Mouse (Mus musculus) gastrocnemius, adult 18-20 months (tissue): ENCODE measurements around the gene Lemd2. TPM values are rescaled to one million over a fixed set of nuclear protein-coding genes. Genes with fewer than 3 reads are reported as not detected.

Experiments used
- DNase-seq: peaks from one replicate; pipeline ENCODE4 v3.0.0; 2021; ENCODE audit warnings: low spot score
- total RNA-seq, 2 experiments: library from RNA; stranded (reverse); gene quantifications; 2 replicates each; pipeline ENCODE4 v1.2.3; 2021

Lemd2 gene
- total RNA-seq, 2 experiments from 2014 or later, result 20.6 to 21.9 TPM

DNA sequence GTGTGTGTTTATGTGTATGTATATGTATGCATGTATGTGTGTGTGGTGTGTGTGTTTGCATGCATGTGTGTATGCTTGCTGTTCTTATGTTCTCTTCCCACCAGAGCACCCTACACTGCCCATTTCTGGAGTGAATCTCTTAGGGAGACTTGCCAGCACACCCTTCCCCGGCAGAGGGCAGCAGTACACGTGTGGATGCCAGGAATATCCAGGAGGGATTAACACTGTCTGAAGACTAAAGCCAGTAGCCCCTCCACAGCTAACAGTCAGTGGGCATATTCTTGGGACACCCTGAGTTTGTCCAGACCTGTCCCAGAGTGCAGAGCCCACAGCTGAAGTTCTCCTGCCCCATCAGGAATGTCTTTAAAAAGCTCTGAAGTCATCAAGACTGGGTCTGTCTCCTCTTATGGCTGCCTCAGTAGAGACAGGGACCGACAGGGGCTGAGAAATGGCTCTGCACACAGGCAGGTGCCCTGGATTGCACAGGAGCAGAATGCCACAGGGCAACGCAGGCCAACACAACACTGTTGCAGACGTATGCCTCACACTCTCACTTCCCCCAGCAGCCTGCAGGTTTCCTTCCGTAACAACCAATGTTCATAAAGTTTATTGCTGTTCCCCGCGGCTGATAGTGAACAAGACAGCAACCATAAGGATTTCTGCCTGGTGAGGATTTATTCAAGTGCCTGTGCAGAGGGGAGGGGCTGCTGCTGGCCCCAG lies 39.1 kb downstream of the Lemd2 start:
- peak; percentile 69 for DNase-seq

DNA sequence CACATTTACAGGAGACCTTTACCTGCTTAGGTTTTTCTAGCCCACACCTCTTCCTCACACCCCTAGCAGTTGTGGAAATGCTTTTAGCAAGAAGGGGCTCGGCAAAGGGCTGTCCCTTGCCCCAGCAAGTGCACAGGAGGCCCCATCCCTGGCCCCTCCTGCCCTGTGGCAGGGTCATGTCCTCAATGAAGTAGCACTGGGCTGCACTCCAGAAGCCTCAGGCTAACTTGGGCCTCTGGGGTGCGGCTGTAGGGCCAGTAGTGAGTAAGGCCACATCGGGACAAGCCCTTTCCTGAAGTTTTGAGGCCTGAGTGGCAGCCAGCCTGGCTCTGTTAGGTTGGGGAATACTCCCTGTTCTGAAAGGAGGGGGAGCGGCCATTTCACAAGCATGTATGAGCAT lies 43.4 kb downstream of the Lemd2 start:
- DNase-seq, result peak; percentile 88

DNA sequence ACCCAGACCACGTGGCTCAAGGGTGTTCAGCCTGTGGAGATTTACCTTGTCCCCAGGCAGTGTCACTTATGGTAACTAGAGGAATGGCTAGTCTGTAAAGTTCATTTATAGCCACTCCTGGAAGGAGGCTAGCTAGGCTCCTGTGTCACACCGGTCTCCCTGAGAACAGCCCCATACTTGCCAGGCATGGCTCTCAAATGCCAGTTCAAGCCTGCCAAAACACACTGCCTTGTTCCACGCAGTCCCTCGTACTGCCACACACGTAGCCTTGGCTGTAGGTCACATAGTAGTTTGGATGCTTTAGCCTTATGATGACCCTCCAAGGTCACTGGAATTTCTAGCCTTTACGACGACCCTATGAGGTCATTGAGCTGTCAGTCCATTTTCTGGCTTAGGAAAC lies 45.1 kb downstream of the Lemd2 start:
- peak; percentile 87 for DNase-seq

DNA sequence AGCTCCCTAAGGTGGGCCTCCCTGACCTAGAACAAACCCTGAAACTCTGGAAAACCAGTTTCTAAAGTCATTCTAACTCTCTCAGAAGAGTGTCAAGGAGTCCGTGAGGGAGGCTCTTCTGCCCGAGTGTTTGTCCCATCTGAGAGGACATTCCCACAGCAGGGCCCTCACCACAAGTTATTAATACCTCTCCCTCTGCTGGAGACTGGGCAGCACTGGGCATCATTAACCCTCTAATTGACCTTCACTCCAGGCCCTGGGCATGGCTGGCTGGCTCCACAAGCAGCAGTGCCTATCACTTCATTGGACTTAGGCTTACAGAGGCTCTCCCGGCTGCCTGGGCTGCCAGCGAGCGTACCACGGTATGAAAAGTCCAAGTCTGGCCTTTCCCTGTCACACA lies 45.8 kb downstream of the Lemd2 start:
- no peak for DNase-seq

DNA sequence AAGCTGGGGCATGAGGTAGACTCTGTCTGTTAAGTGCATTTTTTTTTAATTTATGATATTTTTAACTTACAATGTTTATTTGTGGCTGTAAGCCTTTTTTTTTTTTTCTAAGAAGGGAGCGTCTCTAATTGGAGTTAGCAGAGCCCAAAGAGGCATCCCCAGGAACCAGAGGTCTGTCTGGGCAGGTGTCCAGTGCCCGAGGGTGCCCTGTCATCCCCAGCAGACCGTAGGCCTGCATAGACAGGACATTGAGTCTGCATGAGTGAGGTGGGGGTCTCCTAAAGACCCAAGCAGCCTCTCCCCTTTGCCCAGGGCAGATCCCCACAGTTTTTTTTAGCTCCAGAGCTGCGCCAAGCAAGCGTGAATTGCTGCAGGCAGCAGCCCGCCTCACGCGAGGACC lies 48.5 kb downstream of the Lemd2 start:
- no peak for DNase-seq

DNA sequence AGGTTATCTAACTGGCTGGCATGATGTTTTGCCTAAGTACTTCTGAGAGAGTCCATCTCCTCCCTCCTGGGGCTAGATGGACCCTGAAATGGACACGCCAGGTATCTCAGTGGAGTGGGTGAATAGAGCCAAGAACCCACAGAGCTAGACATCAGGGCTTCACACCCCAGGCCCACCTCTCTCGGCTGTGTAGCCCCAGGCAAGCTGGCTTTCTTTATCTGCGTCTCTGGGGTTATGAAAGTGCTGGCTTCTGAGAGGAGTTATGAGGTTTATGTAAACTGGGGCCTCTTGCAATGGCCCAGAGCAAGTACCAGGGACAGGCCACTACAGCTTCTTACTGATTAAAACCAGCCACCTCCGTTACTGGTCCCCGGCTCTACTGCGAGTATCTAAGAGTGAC lies 49.4 kb downstream of the Lemd2 start:
- DNase-seq, result no peak

DNA sequence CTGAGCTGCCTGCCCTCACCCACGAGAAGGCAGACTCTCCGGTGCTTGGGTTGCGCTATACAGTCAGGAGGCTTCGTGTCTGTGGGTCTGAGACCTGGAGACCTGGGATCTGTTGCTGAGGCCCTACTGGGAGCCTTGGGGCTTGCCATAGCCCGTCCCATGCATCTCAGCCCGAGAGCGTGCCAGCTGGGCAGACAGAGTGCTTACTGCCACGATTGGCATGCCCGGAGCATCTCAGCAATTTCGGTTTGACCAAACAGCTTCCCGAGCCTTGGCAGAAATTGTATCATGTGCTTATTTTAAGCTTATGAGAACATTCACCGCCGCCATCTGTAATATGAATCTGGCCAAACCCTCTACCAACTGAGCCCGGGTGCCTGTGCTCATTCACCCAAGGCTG lies 50.0 kb downstream of the Lemd2 start:
- peak; percentile 88 for DNase-seq

DNA sequence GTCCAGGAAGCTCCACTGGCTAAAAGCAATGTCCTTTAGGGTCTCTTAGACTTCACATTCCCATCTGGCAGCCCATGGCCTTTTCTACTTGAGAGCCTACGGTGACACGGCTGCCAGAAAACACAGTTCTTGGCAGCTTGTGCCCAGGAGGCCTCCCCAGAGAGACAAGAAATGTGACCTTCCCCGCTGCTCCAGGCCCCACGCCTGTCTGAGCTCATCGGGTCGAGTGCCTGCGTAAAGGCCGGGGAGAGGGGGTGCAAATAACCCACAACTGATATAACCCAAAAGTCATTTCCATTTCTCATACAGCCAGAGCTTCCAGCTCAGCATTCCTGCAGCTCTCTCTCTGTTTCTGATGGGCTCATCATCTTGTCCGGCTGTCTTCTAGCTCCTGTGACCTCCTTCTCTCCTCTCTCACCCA lies 50.5 kb downstream of the Lemd2 start:
- peak; percentile 89 for DNase-seq

DNA sequence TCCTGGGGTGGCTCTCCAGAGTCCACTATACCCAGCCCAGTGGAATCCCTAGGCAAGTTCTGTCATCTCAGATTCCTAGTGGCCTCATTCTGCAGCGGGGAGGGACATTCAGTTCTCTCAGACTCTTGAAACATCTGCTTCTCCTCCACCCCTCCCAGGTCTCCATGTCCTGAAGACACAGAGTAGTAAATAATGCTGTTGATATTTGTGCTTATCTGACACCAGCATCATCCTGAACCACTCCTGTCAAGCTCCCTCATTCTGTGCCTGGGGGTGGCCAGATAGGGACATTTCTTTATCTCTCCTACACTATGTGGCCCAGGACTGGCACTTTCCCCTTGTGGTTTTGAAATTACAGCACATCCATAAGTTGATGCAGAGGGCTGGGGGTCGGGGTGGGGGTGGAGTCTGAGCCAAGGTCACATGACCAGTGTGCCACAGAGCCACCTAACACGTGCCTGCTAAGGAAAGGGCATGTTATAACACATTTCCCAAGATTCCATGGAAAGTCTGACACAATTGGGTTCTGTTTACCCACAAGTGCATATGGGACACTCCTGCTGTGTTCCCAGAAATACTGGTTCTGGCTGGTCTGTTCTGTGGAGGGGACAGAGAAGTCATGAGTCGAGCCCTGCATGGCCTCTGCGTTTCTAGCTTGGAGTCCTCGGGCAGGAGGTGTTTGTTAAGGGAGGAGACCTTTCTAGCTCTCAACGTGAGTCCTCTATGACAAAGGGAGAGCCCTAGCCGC lies 51.1 kb downstream of the Lemd2 start:
- peak; percentile 77 for DNase-seq

DNA sequence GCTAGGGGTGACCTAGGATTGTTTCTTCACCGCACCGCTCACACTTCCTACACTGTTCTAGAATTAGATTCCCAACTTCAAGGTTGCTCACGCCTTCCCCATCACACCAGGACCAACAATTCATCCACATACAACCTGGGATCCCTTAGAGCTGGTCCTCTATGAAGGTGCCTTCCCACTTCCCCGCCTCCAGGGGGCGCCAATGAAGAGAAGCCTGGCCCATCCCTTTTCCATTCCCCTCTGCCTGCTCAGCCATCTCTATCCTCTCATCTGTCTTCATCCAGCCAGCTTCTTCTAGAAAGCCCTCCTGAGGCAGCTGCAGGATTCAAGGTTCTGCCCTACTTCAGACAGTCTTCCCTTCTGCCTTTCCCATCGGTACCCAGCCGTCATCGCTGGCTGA lies 52.9 kb downstream of the Lemd2 start:
- DNase-seq, result no peak

DNA sequence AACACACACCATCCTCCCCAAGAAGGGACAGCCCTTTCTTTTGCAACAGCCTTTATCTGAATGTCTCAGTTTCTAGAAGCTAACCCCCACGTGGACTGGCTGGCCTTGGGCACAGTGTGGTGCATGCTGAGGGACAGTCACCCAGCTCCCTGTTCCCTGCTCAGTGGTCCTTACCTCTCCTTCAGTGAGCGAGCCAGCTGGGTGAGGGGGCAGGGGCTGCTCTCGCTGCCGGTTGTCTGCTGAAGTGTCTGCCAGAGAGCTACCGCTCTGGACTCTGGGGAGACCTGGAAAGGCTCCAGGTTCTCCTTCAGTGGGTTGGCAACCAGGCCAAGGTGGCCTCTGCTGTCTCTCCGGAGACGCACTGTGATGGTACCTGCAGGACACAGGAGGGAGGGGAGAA lies 53.4 kb downstream of the Lemd2 start:
- no peak for DNase-seq

DNA sequence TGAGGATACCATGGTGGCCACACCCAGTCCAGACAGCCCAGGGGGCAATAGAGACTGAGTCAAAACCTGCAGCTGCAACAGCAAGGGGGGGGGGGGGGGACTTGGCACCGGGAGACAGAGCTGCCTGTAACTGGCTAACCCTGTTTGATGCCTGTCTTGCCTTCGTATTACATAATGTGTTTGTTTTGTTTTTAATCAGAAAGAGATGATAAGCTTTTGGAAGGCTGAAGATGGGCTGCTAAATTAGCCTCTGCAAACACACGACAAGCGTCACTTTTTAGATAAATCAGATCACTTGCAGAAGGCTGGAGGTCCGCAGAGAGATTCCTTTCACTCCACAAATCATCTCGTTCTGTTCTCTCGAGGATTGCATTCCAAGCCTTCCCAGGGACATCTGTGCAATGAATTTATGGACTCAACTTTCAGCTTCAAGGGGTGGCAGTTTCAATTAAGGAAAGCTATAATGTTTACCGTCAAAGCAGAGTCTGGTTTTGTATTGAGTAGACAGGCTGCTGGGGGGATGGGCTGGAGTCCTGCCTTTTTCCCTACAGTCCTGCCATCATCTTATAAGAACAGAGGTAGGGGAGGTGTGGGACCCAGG lies 57.8 kb downstream of the Lemd2 start:
- no peak for DNase-seq

DNA sequence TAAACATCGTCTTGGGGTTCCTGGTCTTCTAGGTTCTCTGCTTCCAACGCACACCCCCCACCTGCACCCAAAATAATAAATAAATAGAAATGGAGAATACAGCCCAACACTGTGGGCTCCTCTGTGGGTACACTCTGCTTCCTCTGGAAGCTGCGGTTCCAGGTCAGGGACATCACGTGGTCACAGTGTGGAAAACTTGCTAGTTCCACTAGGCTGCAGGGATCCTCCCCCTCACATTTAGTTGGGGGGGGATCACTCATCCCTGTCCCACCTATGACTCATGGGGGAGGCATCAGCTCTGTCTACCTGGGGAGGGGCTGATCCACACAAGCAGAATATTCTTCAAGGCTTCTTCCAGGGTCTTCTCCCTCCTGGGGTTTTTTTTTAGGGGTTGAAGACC lies 60.1 kb downstream of the Lemd2 start:
- no peak for DNase-seq

DNA sequence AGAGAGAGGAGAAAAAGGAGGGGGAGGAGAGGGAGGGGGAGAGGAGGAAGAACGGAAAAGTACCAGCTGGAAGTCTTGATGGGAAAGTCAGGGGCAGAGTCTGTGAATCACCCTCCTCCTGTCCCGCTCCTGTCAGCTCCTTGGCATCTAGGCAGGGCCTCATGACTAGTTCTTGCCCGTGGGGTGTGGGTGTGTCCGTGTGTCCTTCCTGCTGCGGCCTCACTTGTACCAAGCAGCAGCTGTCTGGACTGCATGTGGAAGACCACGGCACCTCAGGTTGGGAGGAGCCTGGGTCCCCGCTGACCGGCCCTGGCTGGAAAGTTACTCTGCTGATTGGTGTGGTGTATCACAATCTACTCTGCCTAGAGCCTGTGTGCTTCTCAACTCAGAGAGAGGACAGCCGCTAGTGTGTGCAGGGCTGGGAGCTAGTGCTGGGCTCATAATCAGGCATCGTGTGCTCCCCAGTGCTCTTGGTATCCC lies 62.3 kb downstream of the Lemd2 start:
- DNase-seq, result peak; percentile 68

DNA sequence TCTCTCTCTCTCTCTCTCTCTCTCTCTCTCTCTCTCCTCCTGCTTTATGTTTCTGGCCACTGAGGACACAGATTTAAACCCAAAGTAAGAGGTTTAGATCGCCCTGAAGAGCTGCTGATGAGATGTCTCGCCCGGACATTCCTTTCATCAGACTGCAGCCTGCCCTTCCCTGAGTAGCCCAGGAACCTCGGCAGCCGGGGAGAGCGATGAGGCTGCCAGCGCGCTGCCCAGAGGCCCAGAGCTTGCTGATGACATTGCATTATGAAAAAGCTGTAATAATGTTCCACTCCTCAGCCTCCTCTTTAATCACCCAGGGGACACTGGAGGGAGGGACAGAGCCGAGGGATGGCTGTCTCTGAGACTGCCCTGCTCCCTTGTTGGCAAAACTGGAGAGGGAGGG lies 64.0 kb downstream of the Lemd2 start:
- DNase-seq, result no peak

Other genes starting within 250 kb of the Lemd2 start
- gene Zbtb9, start 231.3 kb downstream of the Lemd2 start, total RNA-seq, result under 1 TPM; 0.66 TPM
- gene Bak1, start 175.5 kb downstream of the Lemd2 start, total RNA-seq, result 10 to 100 TPM; 18.0 to 20.0 TPM
- gene Itpr3, start 147.2 kb downstream of the Lemd2 start, total RNA-seq, result 1 to 10 TPM; 1.4 to 2.2 TPM
- 100 to 1,000 TPM; 426 to 428 TPM for gene Uqcc2, start 70.6 kb downstream of the Lemd2 start, total RNA-seq
- 10 to 100 TPM; 29.8 to 66.9 TPM for gene Ip6k3, start 36.7 kb downstream of the Lemd2 start, total RNA-seq